Comparison of ENCODE assay signal across 18 mouse cellular contexts in genomic region chr5:64591792-64592191, GRCm38 (mm10).
"Had no signal": no experiment of that assay in that cellular context is flagged by ENCODE, and none has a peak within 500 bp of the region (broad histone marks: within the 10 kb centered on the region; RNA-seq: fewer than 3 reads in every experiment).

No protein-coding gene starts in this region.

- H3K4me3 ChIP-seq: limb, embryonic 12.5 days; limb, embryonic 15.5 days; midbrain, embryonic 12.5 days; midbrain, embryonic 15.5 days; myocyte; neural tube, embryonic 13.5 days had no signal

- H3K9ac ChIP-seq: limb, embryonic 12.5 days; limb, embryonic 15.5 days; midbrain, embryonic 12.5 days; midbrain, embryonic 15.5 days; neural tube, embryonic 13.5 days had no signal

- ATAC-seq: intestine, postnatal 0 days; midbrain, embryonic 15.5 days had no signal

- H3K4me2 ChIP-seq: limb, embryonic 12.5 days; limb, embryonic 15.5 days; midbrain, embryonic 12.5 days; midbrain, embryonic 15.5 days; neural tube, embryonic 13.5 days had no signal

- H3K9me3 ChIP-seq: limb, embryonic 12.5 days; limb, embryonic 15.5 days; midbrain, embryonic 12.5 days; midbrain, embryonic 15.5 days had no signal

- H3K4me1 ChIP-seq: midbrain, embryonic 15.5 days had no signal

- H3K27me3 ChIP-seq: limb, embryonic 12.5 days; limb, embryonic 15.5 days; midbrain, embryonic 12.5 days; midbrain, embryonic 15.5 days; neural tube, embryonic 13.5 days had no signal

- DNase-seq: kidney, adult 8-10 months; kidney, postnatal 14 days; kidney, postnatal 4 days; left cerebral cortex, postnatal 4 days; lung, adult 2 months; lung, postnatal 14 days; lung, postnatal 4 days; retina, postnatal 1 day; right cerebral cortex, postnatal 25 days; thymus, adult 18-20 months; thymus, postnatal 4 days had no signal

- H3K27ac ChIP-seq: limb, embryonic 12.5 days; limb, embryonic 15.5 days; midbrain, embryonic 12.5 days; midbrain, embryonic 15.5 days; neural tube, embryonic 13.5 days had no signal

- H3K36me3 ChIP-seq: limb, embryonic 12.5 days; limb, embryonic 15.5 days; midbrain, embryonic 12.5 days; midbrain, embryonic 15.5 days; neural tube, embryonic 13.5 days had no signal
